Mouse (Mus musculus): ENCODE measurements around the gene Upp2. TPM values are rescaled to one million over a fixed set of nuclear protein-coding genes. Genes with fewer than 3 reads are reported as not detected.
A peak's percentile ranks its signal among the peaks of the same experiment; 100 is the strongest.

Upp2 gene
- total RNA-seq, 1 experiment, result 0.67 TPM

DNA sequence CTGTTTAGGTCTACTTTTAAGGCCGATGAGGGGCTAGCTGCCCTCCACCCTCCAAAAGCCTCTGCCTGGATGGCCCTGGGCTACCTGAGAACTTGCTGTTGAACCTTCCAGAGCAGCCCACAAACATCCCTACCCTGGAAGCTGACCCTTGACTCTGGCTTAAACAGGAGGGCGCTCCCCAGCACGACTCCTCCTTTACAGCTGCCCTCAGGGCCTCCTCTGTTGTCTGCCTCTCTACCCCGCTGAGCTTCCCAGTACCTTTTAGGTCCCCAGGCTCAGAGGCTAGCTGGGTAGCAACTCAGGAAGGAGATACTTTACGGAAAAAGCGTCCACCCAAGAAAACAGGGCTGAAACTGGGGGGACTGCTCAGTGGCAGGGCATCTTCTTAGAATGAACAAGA is 15.2 kb upstream of the Upp2 start:
- in situ Hi-C loops (cut with MboI; ENCODE audit: low sequenced_read_pairs in 2 of 2, unreplicated experiment in 2 of 2), result no loop called here
- no peak overlapping the region for H3K4me3 ChIP-seq (ENCODE audit: insufficient read depth in 1 of 2, low read depth in 1 of 2, low read length in 2 of 2, poor library complexity in 1 of 2, severe bottlenecking in 1 of 2)
- DNase-seq (ENCODE audit: low read depth, low spot score), result peak; percentile 55
- no peaks in the 10 kb centered on the region for H3K36me3 ChIP-seq (ENCODE audit: control insufficient read depth, insufficient read depth, low read length, poor library complexity, severe bottlenecking)
- no peak overlapping the region for H3K27ac ChIP-seq (ENCODE audit: insufficient read depth, low read depth, low read length, poor library complexity, severe bottlenecking)
- peaks cover 0 to 11% of the 10 kb centered on the region in 2 experiments; a peak in 2 of 4 replicates for H3K4me1 ChIP-seq (ENCODE audit: control insufficient read depth in 2 of 2, insufficient read depth in 2 of 2, low read length in 2 of 2, poor library complexity in 1 of 2)
- no peak overlapping the region for H3K9ac ChIP-seq (ENCODE audit: insufficient read depth, low read depth, low read length, poor library complexity, severe bottlenecking)
- TF ChIP-seq HCFC1 (IDR thresholded peaks at IDR 0.05; ENCODE audit: borderline replicate concordance, insufficient read depth, low read length) (no peak), MAFK (IDR thresholded peaks at IDR 0.05; ENCODE audit: insufficient read depth, low read depth, low read length) (no peak)
- no peaks in the 10 kb centered on the region for H3K9me3 ChIP-seq (ENCODE audit: control insufficient read depth, insufficient read depth, low read depth, low read length)

DNA sequence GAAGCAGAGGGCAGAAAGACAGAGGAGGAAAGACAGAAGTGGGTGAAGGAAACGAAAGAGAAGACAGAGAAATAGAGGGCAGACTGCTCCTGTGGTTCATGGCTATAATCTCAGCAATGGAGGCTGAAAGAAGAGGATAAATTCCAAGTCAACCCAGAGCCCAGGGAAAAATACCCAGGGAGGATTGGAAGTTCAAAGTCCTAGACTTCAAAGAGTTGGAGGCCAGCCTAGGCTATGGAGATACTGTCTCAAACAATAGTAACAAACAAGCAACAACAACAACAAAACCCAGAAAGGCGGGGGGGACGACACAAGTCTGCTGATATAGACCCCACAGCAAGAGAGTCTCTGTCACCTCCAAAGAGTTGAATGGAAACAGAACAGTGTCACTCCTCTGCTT is 14.8 kb upstream of the Upp2 start:
- H3K9me3 ChIP-seq (ENCODE audit: control insufficient read depth, insufficient read depth, low read depth, low read length), result no peaks in the 10 kb centered on the region
- H3K27ac ChIP-seq (ENCODE audit: insufficient read depth, low read depth, low read length, poor library complexity, severe bottlenecking), result no peak overlapping the region
- H3K4me1 ChIP-seq (ENCODE audit: control insufficient read depth in 2 of 2, insufficient read depth in 2 of 2, low read length in 2 of 2, poor library complexity in 1 of 2), result peaks cover 0 to 11% of the 10 kb centered on the region in 2 experiments; a peak in 2 of 4 replicates
- no peaks in the 10 kb centered on the region for H3K36me3 ChIP-seq (ENCODE audit: control insufficient read depth, insufficient read depth, low read length, poor library complexity, severe bottlenecking)
- H3K4me3 ChIP-seq (ENCODE audit: insufficient read depth in 1 of 2, low read depth in 1 of 2, low read length in 2 of 2, poor library complexity in 1 of 2, severe bottlenecking in 1 of 2), result no peak overlapping the region
- DNase-seq (ENCODE audit: low read depth, low spot score), result no peak
- TF ChIP-seq MAFK (IDR thresholded peaks at IDR 0.05; ENCODE audit: insufficient read depth, low read depth, low read length), result no peak
- in situ Hi-C loops (cut with MboI; ENCODE audit: low sequenced_read_pairs in 2 of 2, unreplicated experiment in 2 of 2), result no loop called here
- no peak overlapping the region for H3K9ac ChIP-seq (ENCODE audit: insufficient read depth, low read depth, low read length, poor library complexity, severe bottlenecking)

DNA sequence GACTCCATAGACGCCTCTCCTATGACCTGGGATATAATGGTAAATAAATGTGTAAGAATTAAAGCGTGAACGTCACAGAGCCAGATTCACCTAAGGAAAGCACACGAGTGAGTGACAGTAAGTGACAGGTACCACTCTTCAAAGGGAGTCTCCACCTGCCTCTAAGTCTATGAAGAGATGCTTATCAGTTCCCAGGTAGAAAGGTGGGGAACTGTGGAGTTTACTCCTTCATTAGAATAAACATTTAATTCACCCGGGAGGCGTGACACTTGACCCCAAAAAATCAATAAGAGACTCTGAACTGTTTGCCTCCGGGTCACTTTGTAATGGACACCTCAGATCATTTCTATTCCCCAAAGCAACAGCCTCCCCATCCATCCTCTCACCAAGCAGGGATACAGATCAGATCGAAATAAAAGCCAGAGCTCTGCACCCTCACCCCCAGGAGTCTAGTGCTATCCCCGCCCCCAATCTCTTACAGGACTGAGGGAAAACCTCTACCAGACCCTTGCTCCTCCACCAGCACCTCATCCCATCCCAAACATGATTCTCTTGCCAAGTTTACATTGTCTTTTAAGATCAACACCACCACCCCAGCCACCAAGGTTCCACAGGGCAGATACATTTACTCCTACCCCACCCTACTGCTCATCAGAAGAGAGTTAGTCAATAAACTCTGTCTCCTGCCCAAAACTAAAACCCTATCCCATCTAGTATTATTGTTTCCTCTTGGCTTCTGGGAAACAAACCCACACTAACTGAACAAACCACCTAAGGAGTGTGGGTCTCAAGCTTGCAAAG is 9.9 kb upstream of the Upp2 start:
- no peak for TF ChIP-seq MAFK (IDR thresholded peaks at IDR 0.05; ENCODE audit: insufficient read depth, low read depth, low read length)
- no peak for TF ChIP-seq CHD2 (IDR thresholded peaks at IDR 0.05; ENCODE audit: low read depth, low read length)
- TF ChIP-seq ZNF384 (IDR thresholded peaks at IDR 0.05; ENCODE audit: low read depth, low read length), result no peak
- in situ Hi-C loops (cut with MboI; ENCODE audit: low sequenced_read_pairs in 2 of 2, unreplicated experiment in 2 of 2), result no loop called here
- DNase-seq (ENCODE audit: low read depth, low spot score), result no peak
- no peaks in the 10 kb centered on the region for H3K9me3 ChIP-seq (ENCODE audit: control insufficient read depth, insufficient read depth, low read depth, low read length)
- H3K36me3 ChIP-seq (ENCODE audit: control insufficient read depth, insufficient read depth, low read length, poor library complexity, severe bottlenecking), result no peaks in the 10 kb centered on the region
- H3K4me3 ChIP-seq (ENCODE audit: insufficient read depth in 1 of 2, low read depth in 1 of 2, low read length in 2 of 2, poor library complexity in 1 of 2, severe bottlenecking in 1 of 2), result no peak overlapping the region
- H3K27ac ChIP-seq (ENCODE audit: insufficient read depth, low read depth, low read length, poor library complexity, severe bottlenecking), result no peak overlapping the region
- H3K4me1 ChIP-seq (ENCODE audit: control insufficient read depth in 2 of 2, insufficient read depth in 2 of 2, low read length in 2 of 2, poor library complexity in 1 of 2), result peaks cover 0 to 3% of the 10 kb centered on the region in 2 experiments; a peak in 2 of 4 replicates
- no peak overlapping the region for H3K9ac ChIP-seq (ENCODE audit: insufficient read depth, low read depth, low read length, poor library complexity, severe bottlenecking)

DNA sequence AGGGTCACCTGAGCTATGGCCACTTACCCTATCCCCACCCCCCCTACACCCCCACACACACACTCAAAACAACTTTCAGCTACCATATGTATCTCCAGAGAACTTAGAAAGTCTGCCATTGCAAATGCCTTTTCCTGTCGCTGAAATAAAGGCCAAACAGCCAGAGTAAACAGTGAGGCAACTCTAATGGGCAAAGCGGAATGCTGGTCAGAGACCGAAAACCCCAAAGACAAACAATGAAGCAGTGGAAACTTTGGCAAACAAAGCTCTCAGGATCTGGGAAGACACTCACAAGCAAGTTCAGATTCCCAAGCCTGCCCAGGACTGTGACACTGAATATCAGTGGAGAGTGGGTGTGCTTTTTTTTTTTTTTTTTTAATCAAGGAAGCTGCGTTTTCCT is 5.0 kb upstream of the Upp2 start:
- in situ Hi-C loops (cut with MboI; ENCODE audit: low sequenced_read_pairs in 2 of 2, unreplicated experiment in 2 of 2), result no loop called here
- no peak overlapping the region for H3K27ac ChIP-seq (ENCODE audit: insufficient read depth, low read depth, low read length, poor library complexity, severe bottlenecking)
- peaks cover 0 to 10% of the 10 kb centered on the region in 2 experiments; a peak in 1 of 4 replicates for H3K4me1 ChIP-seq (ENCODE audit: control insufficient read depth in 2 of 2, insufficient read depth in 2 of 2, low read length in 2 of 2, poor library complexity in 1 of 2)
- no peaks in the 10 kb centered on the region for H3K36me3 ChIP-seq (ENCODE audit: control insufficient read depth, insufficient read depth, low read length, poor library complexity, severe bottlenecking)
- no peak for DNase-seq (ENCODE audit: low read depth, low spot score)
- no peak for TF ChIP-seq HCFC1 (IDR thresholded peaks at IDR 0.05; ENCODE audit: borderline replicate concordance, insufficient read depth, low read length)
- no peak for TF ChIP-seq ZNF384 (IDR thresholded peaks at IDR 0.05; ENCODE audit: low read depth, low read length)
- TF ChIP-seq CHD2 (IDR thresholded peaks at IDR 0.05; ENCODE audit: low read depth, low read length), result no peak
- no peak for TF ChIP-seq MAFK (IDR thresholded peaks at IDR 0.05; ENCODE audit: insufficient read depth, low read depth, low read length)
- TF ChIP-seq ZC3H11A (IDR thresholded peaks at IDR 0.05; ENCODE audit: borderline replicate concordance, low read depth, low read length), result no peak
- no peak overlapping the region for H3K9ac ChIP-seq (ENCODE audit: insufficient read depth, low read depth, low read length, poor library complexity, severe bottlenecking)
- no peaks in the 10 kb centered on the region for H3K9me3 ChIP-seq (ENCODE audit: control insufficient read depth, insufficient read depth, low read depth, low read length)
- no peak overlapping the region for H3K4me3 ChIP-seq (ENCODE audit: insufficient read depth in 1 of 2, low read depth in 1 of 2, low read length in 2 of 2, poor library complexity in 1 of 2, severe bottlenecking in 1 of 2)

DNA sequence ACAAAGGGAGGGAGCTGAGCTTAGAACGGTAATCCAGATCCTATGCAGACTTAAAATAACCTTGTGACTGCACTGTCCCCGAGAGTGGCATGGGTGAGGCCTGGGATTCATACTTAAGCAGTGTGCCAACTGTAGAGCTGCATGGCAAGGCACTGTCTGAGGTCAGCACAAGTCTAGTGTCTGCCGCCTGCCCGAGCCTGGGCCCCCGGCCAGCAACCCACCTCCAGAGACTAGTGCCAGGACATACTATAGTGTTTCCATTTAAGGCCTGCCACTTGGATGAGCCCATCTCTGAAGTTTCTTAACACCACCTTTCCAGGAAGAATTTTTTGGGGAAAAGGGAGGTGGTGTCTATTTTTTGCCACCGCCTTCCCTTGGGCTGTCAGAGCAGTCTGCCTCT is 1.8 kb upstream of the Upp2 start:
- no peaks in the 10 kb centered on the region for H3K9me3 ChIP-seq (ENCODE audit: control insufficient read depth, insufficient read depth, low read depth, low read length)
- TF ChIP-seq ZC3H11A (IDR thresholded peaks at IDR 0.05; ENCODE audit: borderline replicate concordance, low read depth, low read length) (no peak), MAFK (IDR thresholded peaks at IDR 0.05; ENCODE audit: insufficient read depth, low read depth, low read length) (no peak), CHD2 (IDR thresholded peaks at IDR 0.05; ENCODE audit: low read depth, low read length) (no peak), ZNF384 (IDR thresholded peaks at IDR 0.05; ENCODE audit: low read depth, low read length) (no peak), HCFC1 (IDR thresholded peaks at IDR 0.05; ENCODE audit: borderline replicate concordance, insufficient read depth, low read length) (no peak)
- H3K36me3 ChIP-seq (ENCODE audit: control insufficient read depth, insufficient read depth, low read length, poor library complexity, severe bottlenecking), result no peaks in the 10 kb centered on the region
- in situ Hi-C loops (cut with MboI; ENCODE audit: low sequenced_read_pairs in 2 of 2, unreplicated experiment in 2 of 2), result no loop called here
- no peak overlapping the region for H3K4me3 ChIP-seq (ENCODE audit: insufficient read depth in 1 of 2, low read depth in 1 of 2, low read length in 2 of 2, poor library complexity in 1 of 2, severe bottlenecking in 1 of 2)
- H3K27ac ChIP-seq (ENCODE audit: insufficient read depth, low read depth, low read length, poor library complexity, severe bottlenecking), result no peak overlapping the region
- no peak overlapping the region for H3K9ac ChIP-seq (ENCODE audit: insufficient read depth, low read depth, low read length, poor library complexity, severe bottlenecking)
- DNase-seq (ENCODE audit: low read depth, low spot score), result no peak
- H3K4me1 ChIP-seq (ENCODE audit: control insufficient read depth in 2 of 2, insufficient read depth in 2 of 2, low read length in 2 of 2, poor library complexity in 1 of 2), result peaks cover 6 to 15% of the 10 kb centered on the region in 2 experiments; a peak in 3 of 4 replicates
